Mouse (Mus musculus) hindbrain, embryonic 11.5 days (tissue): ENCODE data around the gene Armt1. TPM values are rescaled to one million over a fixed set of nuclear protein-coding genes. Genes with fewer than 3 reads are reported as not detected.
"Not testable (repeated sequence)": the region's sequence is repeated elsewhere in the genome, so short reads cannot be mapped to it uniquely, and the experiment has no call there.

Experiments used
- ATAC-seq: fragments of 200-750 bp; cut with Nextera tagmentation; 2 replicates; pipeline ENCODE4 v1.8.0; 2017; ENCODE audit warnings: mild to moderate bottlenecking, moderate TSS enrichment, moderate library complexity; ENCODE audit not compliant: low FRiP score
- DNase-seq: peaks from one replicate; pipeline ENCODE4 v3.0.0-alpha.2; 2015; ENCODE audit warnings: low spot score
- H3K27ac ChIP-seq: fragments of 300-500 bp; sonication (generic); 2 replicates; pipeline ENCODE4 v1.5.1; 2014; ENCODE audit warnings: mild to moderate bottlenecking, low read depth, low read length
- H3K27me3 ChIP-seq: fragments of 300-500 bp; sonication (generic); 2 replicates; pipeline ENCODE4 v1.6.1; 2014; ENCODE audit warnings: mild to moderate bottlenecking, low read length, moderate library complexity, mixed read lengths; ENCODE audit not compliant: control insufficient read depth, insufficient read depth
- H3K36me3 ChIP-seq: fragments of 300-500 bp; sonication (generic); 2 replicates; pipeline ENCODE4 v1.6.1; 2014; ENCODE audit warnings: mild to moderate bottlenecking, low read length, moderate library complexity, mixed read lengths; ENCODE audit not compliant: control insufficient read depth, insufficient read depth
- H3K4me1 ChIP-seq: fragments of 300-500 bp; sonication (generic); replicated peaks from 2 replicates; pipeline ENCODE4 v1.6.1; 2014; ENCODE audit warnings: low read length, mixed read lengths; ENCODE audit not compliant: control insufficient read depth, insufficient read depth
- H3K4me2 ChIP-seq: fragments of 300-500 bp; sonication (generic); replicated peaks from 2 replicates; pipeline ENCODE4 v1.6.1; 2014; ENCODE audit warnings: mild to moderate bottlenecking, low read depth, low read length
- H3K4me3 ChIP-seq: fragments of 300-500 bp; sonication (generic); 2 replicates; pipeline ENCODE4 v1.5.1; 2014; ENCODE audit warnings: low read depth, low read length
- H3K9ac ChIP-seq: fragments of 300-500 bp; sonication (generic); 2 replicates; pipeline ENCODE4 v1.6.1; 2014; ENCODE audit warnings: low read depth, low read length
- H3K9me3 ChIP-seq: fragments of 300-500 bp; sonication (generic); 2 replicates; pipeline ENCODE4 v1.6.1; 2016; ENCODE audit warnings: low read length; ENCODE audit not compliant: control insufficient read depth
- WGBS: fragments of 180-500 bp; shearing (Covaris S2); extraction: QIAGEN DNeasy Blood & Tissue Kit; methylation state at CpG from one replicate; pipeline ENCODE4 v1.1.7; 2014; 5-methylcytosine and 5-hydroxymethylcytosine counted together
- polyA plus RNA-seq: library from polyadenylated mRNA; unstranded; fragments of >200 nt; fragmentation: Nextera tagmentation; extraction: Ambion mirVana; gene quantifications from 2 replicates; pipeline ENCODE4 v1.2.1, GENCODE M21; 2014

Gene Armt1
- polyA plus RNA-seq, 1 experiment from 2014 or later = 27.7 TPM

DNA sequence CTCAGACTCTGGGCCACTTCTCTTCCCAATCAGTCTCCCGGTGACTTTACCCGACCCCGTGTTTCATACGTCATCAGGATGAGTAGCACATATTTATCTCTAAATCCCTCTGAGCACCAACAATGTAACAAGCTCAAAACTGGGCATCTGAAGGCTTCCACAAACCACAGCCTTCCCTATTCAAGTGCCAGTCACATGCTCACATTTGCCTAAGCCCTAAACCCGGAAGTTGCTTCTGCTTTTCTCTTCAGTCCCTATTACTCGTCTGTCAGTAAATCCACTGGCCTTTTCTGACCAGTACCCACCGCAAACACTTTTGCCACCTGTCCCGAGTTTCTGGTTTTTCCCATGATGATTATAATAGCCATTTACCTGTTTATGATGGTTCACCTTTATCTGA is 1.9 kb upstream of the Armt1 start:
- no peak overlapping the region for H3K4me3 ChIP-seq
- WGBS = 94% methylated on average over 8 of the region's 8 CpGs

GRCm38 (mm10) chr10:4430826-4431225 is 1.4 kb upstream of the Armt1 start:
- Histone ChIP-seq H3K4me3 (no peak overlapping the region), H3K36me3 (no peaks in the 10 kb centered on the region), H3K27me3 (no peaks in the 10 kb centered on the region), H3K4me1 (no peaks in the 10 kb centered on the region), H3K4me2 (no peak overlapping the region), H3K9me3 (no peaks in the 10 kb centered on the region), H3K27ac (no peak overlapping the region), H3K9ac (no peak overlapping the region; the same call in 1 of the 2 replicates)
- DNase-seq (no peak), ATAC-seq (no peak)
- 90% methylated on average over 3 of the region's 3 CpGs for WGBS

More for the DNA sequence above, 1.9 kb upstream of the Armt1 start:
- Histone ChIP-seq H3K27me3 (no peaks in the 10 kb centered on the region), H3K9me3 (no peaks in the 10 kb centered on the region), H3K4me2 (no peak overlapping the region), H3K36me3 (no peaks in the 10 kb centered on the region), H3K27ac (no peak overlapping the region), H3K9ac (no peak overlapping the region), H3K4me1 (no peaks in the 10 kb centered on the region)
- no peak for ATAC-seq
- DNase-seq = no peak

DNA sequence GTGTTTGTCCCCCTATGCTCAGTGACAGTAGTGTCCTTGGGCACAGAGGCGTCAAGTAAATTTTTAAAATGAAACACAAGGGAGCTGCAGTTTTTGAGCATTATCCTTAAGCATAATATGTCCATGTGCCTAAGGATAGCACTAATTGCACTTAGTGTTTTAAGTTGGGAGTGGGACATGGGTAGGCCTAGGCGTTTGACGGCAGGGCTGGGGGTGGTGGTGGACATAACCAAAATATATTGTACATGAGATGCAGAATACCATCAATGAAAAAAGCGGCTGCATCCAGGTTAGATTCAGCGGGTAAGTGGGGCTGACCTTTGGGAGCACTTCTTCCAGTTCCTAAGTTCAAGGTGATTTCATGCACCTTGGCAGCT is 533 bp upstream of the Armt1 start:
- 18% methylated on average over 5 of the region's 5 CpGs for WGBS
- Histone ChIP-seq H3K27me3 (no peaks in the 10 kb centered on the region), H3K9ac (peak overlapping the region; percentile 69), H3K9me3 (no peaks in the 10 kb centered on the region), H3K4me1 (no peaks in the 10 kb centered on the region), H3K4me3 (peak overlapping the region; percentile 65), H3K27ac (no peak overlapping the region), H3K36me3 (no peaks in the 10 kb centered on the region), H3K4me2 (peak overlapping the region; percentile 74)
- DNase-seq (no peak), ATAC-seq (no peak; the same call in 1 of the 2 replicates)

- 11% methylated on average over 19 of the region's 19 CpGs for WGBS
- no peak; the same call in 1 of the 2 replicates for ATAC-seq
- peak; percentile 42 for DNase-seq
Observed at GRCm38 (mm10) chr10:4432996-4433755, 909 bp downstream of the Armt1 start.

DNA sequence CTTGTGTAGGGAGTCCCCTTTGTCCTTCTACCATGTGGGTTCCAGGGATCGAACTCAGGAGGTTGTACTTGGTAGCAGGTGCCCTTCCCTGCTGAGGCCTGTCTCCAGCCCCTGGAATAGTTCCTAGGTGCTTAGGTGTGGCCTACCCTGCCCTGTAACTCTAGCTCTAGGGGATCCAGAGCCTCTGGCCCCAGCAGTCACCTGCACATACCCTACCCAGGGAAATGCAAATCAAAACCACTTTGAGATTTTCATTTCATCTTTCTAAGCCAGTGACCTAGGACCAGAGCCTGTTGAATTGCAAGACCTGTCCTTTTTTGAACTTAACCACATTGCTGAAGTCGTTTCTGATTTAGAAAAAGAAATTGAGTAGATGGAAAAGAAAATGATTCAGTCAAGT is 1.6 kb downstream of the Armt1 start:
- not testable (repeated sequence) for H3K9ac ChIP-seq, H3K9me3 ChIP-seq, DNase-seq, H3K27me3 ChIP-seq, H3K27ac ChIP-seq, ATAC-seq, H3K4me1 ChIP-seq, H3K4me2 ChIP-seq, H3K36me3 ChIP-seq, H3K4me3 ChIP-seq
- 93% methylated on average over 2 of the region's 2 CpGs for WGBS

More at GRCm38 (mm10) chr10:4432996-4433755, 909 bp downstream of the Armt1 start:
- Histone ChIP-seq H3K9ac (peak overlapping the region; percentile 77), H3K4me1 (no peaks in the 10 kb centered on the region), H3K9me3 (no peaks in the 10 kb centered on the region), H3K4me3 (peak overlapping the region; percentile 65), H3K27ac (peak overlapping the region; percentile 72), H3K4me2 (peak overlapping the region; percentile 52), H3K27me3 (no peaks in the 10 kb centered on the region), H3K36me3 (no peaks in the 10 kb centered on the region)

DNA sequence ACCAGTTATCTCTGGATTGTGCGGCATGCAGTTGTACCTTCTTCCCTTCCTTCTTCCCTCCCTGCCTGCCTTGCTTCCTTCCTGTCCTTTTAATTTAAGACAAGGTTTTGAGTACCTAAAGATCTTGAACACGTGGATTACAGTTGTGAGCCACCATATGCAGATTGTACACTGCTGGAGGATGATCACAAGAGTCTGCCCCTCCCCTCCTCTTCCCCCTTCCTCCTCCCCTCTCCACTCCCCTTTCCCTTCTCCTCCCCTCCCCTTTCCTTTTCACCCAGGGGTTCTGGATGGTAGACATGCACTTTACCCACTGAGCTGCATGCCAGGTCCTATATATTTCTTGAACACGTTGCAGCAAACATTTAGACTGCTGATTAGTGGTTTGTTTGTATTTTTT is 3.1 kb downstream of the Armt1 start:
- ATAC-seq (no peak), DNase-seq (no peak)
- H3K27ac ChIP-seq = no peak overlapping the region
- H3K9ac ChIP-seq = no peak overlapping the region
- WGBS = 91% methylated on average over 3 of the region's 3 CpGs
- no peak overlapping the region for H3K4me2 ChIP-seq
- no peaks in the 10 kb centered on the region for H3K27me3 ChIP-seq
- no peaks in the 10 kb centered on the region for H3K9me3 ChIP-seq
- H3K36me3 ChIP-seq = peaks cover 2% of the 10 kb centered on the region; the same call in 1 of the 2 replicates
- H3K4me1 ChIP-seq = no peaks in the 10 kb centered on the region
- H3K4me3 ChIP-seq = no peak overlapping the region

DNA sequence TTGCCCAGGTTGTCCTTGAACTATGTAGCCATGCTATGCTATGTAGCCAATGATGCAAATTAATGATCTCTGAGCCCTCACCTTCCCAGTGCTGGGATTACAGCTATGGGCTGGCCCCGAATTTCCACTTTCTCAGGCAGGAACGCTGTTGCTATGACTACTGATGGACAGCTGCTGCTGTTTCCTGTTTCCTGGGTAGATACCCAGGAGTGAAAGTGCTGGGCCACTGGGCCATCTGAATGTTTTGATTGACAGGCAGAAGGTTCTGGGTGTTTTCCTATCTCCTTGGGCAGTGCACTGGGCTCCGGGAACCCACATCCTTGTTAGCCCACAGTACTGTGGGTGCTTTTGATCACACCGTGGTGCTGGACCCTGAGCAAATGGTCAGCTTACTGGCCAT is 24.1 kb downstream of the Armt1 start:
- Histone ChIP-seq H3K4me3 (no peak overlapping the region), H3K9me3 (no peaks in the 10 kb centered on the region), H3K27me3 (no peaks in the 10 kb centered on the region), H3K4me1 (no peaks in the 10 kb centered on the region), H3K27ac (no peak overlapping the region), H3K4me2 (no peak overlapping the region), H3K9ac (no peak overlapping the region), H3K36me3 (no peaks in the 10 kb centered on the region)
- WGBS = 81% methylated on average over 4 of the region's 4 CpGs
- no peak for ATAC-seq
- no peak for DNase-seq

- Histone ChIP-seq H3K9ac (no peak overlapping the region), H3K27me3 (no peaks in the 10 kb centered on the region), H3K4me3 (no peak overlapping the region), H3K36me3 (no peaks in the 10 kb centered on the region), H3K9me3 (no peaks in the 10 kb centered on the region), H3K4me2 (no peak overlapping the region), H3K27ac (no peak overlapping the region), H3K4me1 (no peaks in the 10 kb centered on the region)
- no peak for ATAC-seq
- WGBS = 97% methylated on average over 2 of the region's 2 CpGs
- DNase-seq = no peak
Observed at GRCm38 (mm10) chr10:4460201-4460600, 27.9 kb downstream of the Armt1 start.

DNA sequence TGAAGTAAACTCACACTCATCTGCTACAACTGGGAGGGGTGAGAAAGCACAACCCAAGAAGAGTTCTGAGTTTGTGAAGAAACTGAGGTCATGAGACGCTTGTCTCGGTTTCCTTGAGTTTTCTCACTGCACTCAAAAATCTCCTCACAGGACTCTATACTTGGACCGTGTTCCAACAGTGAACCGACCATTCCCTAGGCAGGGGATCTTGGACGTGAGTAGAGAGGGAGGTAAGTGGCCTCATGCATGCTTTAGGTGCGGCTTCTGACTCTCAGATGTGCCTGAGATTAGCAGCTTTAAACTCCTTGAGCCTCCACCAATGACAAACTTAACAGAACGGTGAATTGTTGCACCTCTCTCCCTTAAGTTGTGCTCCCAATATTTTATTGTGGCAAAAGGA is 33.5 kb downstream of the Armt1 start:
- H3K27me3 ChIP-seq = no peaks in the 10 kb centered on the region
- H3K9ac ChIP-seq = no peak overlapping the region
- no peak overlapping the region for H3K4me2 ChIP-seq
- no peak overlapping the region for H3K4me3 ChIP-seq
- H3K9me3 ChIP-seq = no peaks in the 10 kb centered on the region
- DNase-seq (no peak), ATAC-seq (no peak)
- no peaks in the 10 kb centered on the region for H3K36me3 ChIP-seq
- no peaks in the 10 kb centered on the region for H3K4me1 ChIP-seq
- no peak overlapping the region for H3K27ac ChIP-seq
- WGBS = 83% methylated on average over 7 of the region's 7 CpGs
